Mouse (Mus musculus): Measurements from ENCODE around the gene A930018P22Rik. TPM values are rescaled to one million over a fixed set of nuclear protein-coding genes. Genes with fewer than 3 reads are reported as not detected.
A peak's percentile ranks its signal among the peaks of the same experiment; 100 is the strongest.
"Not testable (repeated sequence)": the region's sequence is repeated elsewhere in the genome, so short reads cannot be mapped to it uniquely, and the experiment has no call there.

The A930018P22Rik gene
- polyA plus RNA-seq, 1 experiment = 33.9 TPM

- H3K27me3 ChIP-seq (ENCODE audit: control insufficient read depth, insufficient read depth, low read length) = no peaks in the 10 kb centered on the region
- H3K4me3 ChIP-seq (ENCODE audit: control insufficient read depth, low read depth, low read length) = peak overlapping the region; percentile 76
- no peak for TF ChIP-seq CTCF (IDR thresholded peaks at IDR 0.05; ENCODE audit: control insufficient read depth, insufficient read depth, insufficient replicate concordance, low read depth, low read length)
- TF ChIP-seq POLR2A (IDR thresholded peaks at IDR 0.05; ENCODE audit: control insufficient read depth, low read depth, low read length) = no peak
- H3K36me3 ChIP-seq (ENCODE audit: control insufficient read depth, insufficient read depth, low read length) = no peaks in the 10 kb centered on the region
- peak overlapping the region; percentile 49 for H3K27ac ChIP-seq (ENCODE audit: control insufficient read depth, insufficient read depth, low read depth, low read length)
- peaks cover 3% of the 10 kb centered on the region; the same call in 1 of the 2 replicates for H3K4me1 ChIP-seq (ENCODE audit: control insufficient read depth, insufficient read depth, low read length)
Observed at GRCm38 (mm10) chr2:104096256-104096655, 26.3 kb upstream of the A930018P22Rik start.

- H3K36me3 ChIP-seq (ENCODE audit: control insufficient read depth, insufficient read depth, low read length); H3K4me1 ChIP-seq (ENCODE audit: control insufficient read depth, insufficient read depth, low read length); H3K27ac ChIP-seq (ENCODE audit: control insufficient read depth, insufficient read depth, low read depth, low read length); H3K27me3 ChIP-seq (ENCODE audit: control insufficient read depth, insufficient read depth, low read length): not testable (repeated sequence)
- peak overlapping the region; percentile 20; the same call in 1 of the 2 replicates for H3K4me3 ChIP-seq (ENCODE audit: control insufficient read depth, low read depth, low read length)
Observed at GRCm38 (mm10) chr2:104096796-104097195, 25.8 kb upstream of the A930018P22Rik start.

- H3K36me3 ChIP-seq (ENCODE audit: control insufficient read depth, insufficient read depth, low read length); H3K27ac ChIP-seq (ENCODE audit: control insufficient read depth, insufficient read depth, low read depth, low read length); H3K4me1 ChIP-seq (ENCODE audit: control insufficient read depth, insufficient read depth, low read length); H3K27me3 ChIP-seq (ENCODE audit: control insufficient read depth, insufficient read depth, low read length): not testable (repeated sequence)
- peak overlapping the region; percentile 10 for H3K4me3 ChIP-seq (ENCODE audit: control insufficient read depth, low read depth, low read length)
Observed at GRCm38 (mm10) chr2:104097396-104097795, 25.2 kb upstream of the A930018P22Rik start.

- no peak overlapping the region for H3K27ac ChIP-seq (ENCODE audit: control insufficient read depth, insufficient read depth, low read depth, low read length)
Observed at GRCm38 (mm10) chr2:104098529-104099230, 23.9 kb upstream of the A930018P22Rik start.

GRCm38 (mm10) chr2:104099231-104099585 lies 23.4 kb upstream of the A930018P22Rik start:
- no peaks in the 10 kb centered on the region for H3K36me3 ChIP-seq (ENCODE audit: control insufficient read depth, insufficient read depth, low read length)
- TF ChIP-seq POLR2A (IDR thresholded peaks at IDR 0.05; ENCODE audit: control insufficient read depth, low read depth, low read length) = no peak
- no peak for TF ChIP-seq CTCF (IDR thresholded peaks at IDR 0.05; ENCODE audit: control insufficient read depth, insufficient read depth, insufficient replicate concordance, low read depth, low read length)
- H3K4me3 ChIP-seq (ENCODE audit: control insufficient read depth, low read depth, low read length) = no peak overlapping the region; the same call in 1 of the 2 replicates
- no peak overlapping the region for H3K27ac ChIP-seq (ENCODE audit: control insufficient read depth, insufficient read depth, low read depth, low read length)
- peaks cover 3% of the 10 kb centered on the region; the same call in 1 of the 2 replicates for H3K4me1 ChIP-seq (ENCODE audit: control insufficient read depth, insufficient read depth, low read length)
- no peaks in the 10 kb centered on the region for H3K27me3 ChIP-seq (ENCODE audit: control insufficient read depth, insufficient read depth, low read length)

More at GRCm38 (mm10) chr2:104098529-104099230, 23.9 kb upstream of the A930018P22Rik start:
- no peak for TF ChIP-seq POLR2A (IDR thresholded peaks at IDR 0.05; ENCODE audit: control insufficient read depth, low read depth, low read length)
- TF ChIP-seq CTCF (IDR thresholded peaks at IDR 0.05; ENCODE audit: control insufficient read depth, insufficient read depth, insufficient replicate concordance, low read depth, low read length) = no peak
- Histone ChIP-seq H3K27me3 (ENCODE audit: control insufficient read depth, insufficient read depth, low read length) (no peaks in the 10 kb centered on the region), H3K4me3 (ENCODE audit: control insufficient read depth, low read depth, low read length) (peak overlapping the region; percentile 20), H3K4me1 (ENCODE audit: control insufficient read depth, insufficient read depth, low read length) (peaks cover 3% of the 10 kb centered on the region; the same call in 1 of the 2 replicates), H3K36me3 (ENCODE audit: control insufficient read depth, insufficient read depth, low read length) (no peaks in the 10 kb centered on the region)

GRCm38 (mm10) chr2:104099946-104100345 lies 22.6 kb upstream of the A930018P22Rik start:
- H3K36me3 ChIP-seq (ENCODE audit: control insufficient read depth, insufficient read depth, low read length) = no peaks in the 10 kb centered on the region
- TF ChIP-seq CTCF (IDR thresholded peaks at IDR 0.05; ENCODE audit: control insufficient read depth, insufficient read depth, insufficient replicate concordance, low read depth, low read length) (no peak), POLR2A (IDR thresholded peaks at IDR 0.05; ENCODE audit: control insufficient read depth, low read depth, low read length) (no peak)
- H3K4me1 ChIP-seq (ENCODE audit: control insufficient read depth, insufficient read depth, low read length) = peaks cover 3% of the 10 kb centered on the region; the same call in 1 of the 2 replicates
- no peak overlapping the region for H3K27ac ChIP-seq (ENCODE audit: control insufficient read depth, insufficient read depth, low read depth, low read length)
- H3K4me3 ChIP-seq (ENCODE audit: control insufficient read depth, low read depth, low read length) = no peak overlapping the region
- no peaks in the 10 kb centered on the region for H3K27me3 ChIP-seq (ENCODE audit: control insufficient read depth, insufficient read depth, low read length)

- H3K4me3 ChIP-seq (ENCODE audit: control insufficient read depth, low read depth, low read length) = peak overlapping the region; percentile 11
- H3K4me1 ChIP-seq (ENCODE audit: control insufficient read depth, insufficient read depth, low read length) = no peaks in the 10 kb centered on the region
- H3K36me3 ChIP-seq (ENCODE audit: control insufficient read depth, insufficient read depth, low read length) = no peaks in the 10 kb centered on the region
- H3K27me3 ChIP-seq (ENCODE audit: control insufficient read depth, insufficient read depth, low read length) = no peaks in the 10 kb centered on the region
- no peak overlapping the region for H3K27ac ChIP-seq (ENCODE audit: control insufficient read depth, insufficient read depth, low read depth, low read length)
- TF ChIP-seq CTCF (IDR thresholded peaks at IDR 0.05; ENCODE audit: control insufficient read depth, insufficient read depth, insufficient replicate concordance, low read depth, low read length) = no peak
- TF ChIP-seq POLR2A (IDR thresholded peaks at IDR 0.05; ENCODE audit: control insufficient read depth, low read depth, low read length) = no peak
Observed at GRCm38 (mm10) chr2:104104800-104105199, 17.8 kb upstream of the A930018P22Rik start.

- H3K27ac ChIP-seq (ENCODE audit: control insufficient read depth, insufficient read depth, low read depth, low read length); H3K27me3 ChIP-seq (ENCODE audit: control insufficient read depth, insufficient read depth, low read length); H3K4me3 ChIP-seq (ENCODE audit: control insufficient read depth, low read depth, low read length); H3K36me3 ChIP-seq (ENCODE audit: control insufficient read depth, insufficient read depth, low read length); H3K4me1 ChIP-seq (ENCODE audit: control insufficient read depth, insufficient read depth, low read length): not testable (repeated sequence)
Observed at GRCm38 (mm10) chr2:104109021-104109420, 13.5 kb upstream of the A930018P22Rik start.
